Mouse (Mus musculus) left cerebral cortex, postnatal 25 days (tissue): ENCODE data around the gene Cpn1. TPM values are rescaled to one million over a fixed set of nuclear protein-coding genes. Genes with fewer than 3 reads are reported as not detected.

Experiments used
- DNase-seq, 2 experiments: peaks; one replicate each; pipeline ENCODE4 v3.0.0; 2022; ENCODE audit warnings: low spot score in 2 of 2, mixed read lengths in 1 of 2
- intact Hi-C: fragments of 180-260 bp; cut with DNase I; formaldehyde crosslinking; loops from one replicate; pipeline ENCODE4 v1.15.1; 2025
- total RNA-seq, 2 experiments: library from RNA; stranded (reverse); gene quantifications; 2 replicates each; pipeline ENCODE4 v1.2.3; 2021

The Cpn1 gene
- under 1 TPM; 0.18 to 0.43 TPM for total RNA-seq

- DNase-seq = no peak
- intact Hi-C loops = no loop called here
These were observed at the start of gene Cpn1 for GRCm38 (mm10) chr19:43986069-43986794. TSS of gene Cpn1 (minus strand) at chr19:43986556.

- intact Hi-C loops = no loop called here
- no peak for DNase-seq
These were observed 47.0 kb upstream of the Cpn1 start for GRCm38 (mm10) chr19:44033396-44033795.

GRCm38 (mm10) chr19:44032046-44032744 is 45.8 kb upstream of the Cpn1 start:
- intact Hi-C loops = no loop called here
- DNase-seq = no peak

GRCm38 (mm10) chr19:44030024-44030423 is 43.7 kb upstream of the Cpn1 start:
- intact Hi-C loops = no loop called here

GRCm38 (mm10) chr19:44028972-44029371 is 42.6 kb upstream of the Cpn1 start, which contains the start of gene Cyp2c23:
TSS of gene Cyp2c23 (minus strand) at chr19:44029208.
- no peak for DNase-seq
- intact Hi-C loops = no loop called here

More at GRCm38 (mm10) chr19:44030024-44030423, 43.7 kb upstream of the Cpn1 start:
- no peak for DNase-seq

GRCm38 (mm10) chr19:44026956-44027530 is 40.7 kb upstream of the Cpn1 start:
- intact Hi-C loops = no loop called here
- no peak for DNase-seq

- intact Hi-C loops = no loop called here
These were observed 38.7 kb upstream of the Cpn1 start for GRCm38 (mm10) chr19:44024921-44025585.

GRCm38 (mm10) chr19:44023066-44023465 is 36.7 kb upstream of the Cpn1 start:
- no peak for DNase-seq
- intact Hi-C loops = no loop called here

More at GRCm38 (mm10) chr19:44024921-44025585, 38.7 kb upstream of the Cpn1 start:
- DNase-seq = peak in 1 of 2 experiments; percentile 16

GRCm38 (mm10) chr19:44021502-44021901 is 35.1 kb upstream of the Cpn1 start:
- no peak for DNase-seq
- intact Hi-C loops = no loop called here

- intact Hi-C loops = no loop called here
These were observed 33.4 kb upstream of the Cpn1 start for GRCm38 (mm10) chr19:44019739-44020138.

GRCm38 (mm10) chr19:44013862-44014261 is 27.5 kb upstream of the Cpn1 start:
- no peak for DNase-seq

More at GRCm38 (mm10) chr19:44019739-44020138, 33.4 kb upstream of the Cpn1 start:
- no peak for DNase-seq

GRCm38 (mm10) chr19:44008784-44009183 is 22.4 kb upstream of the Cpn1 start:
- intact Hi-C loops = no loop called here
- peak in 1 of 2 experiments; percentile 6 for DNase-seq

More at GRCm38 (mm10) chr19:44013862-44014261, 27.5 kb upstream of the Cpn1 start:
- intact Hi-C loops = no loop called here

GRCm38 (mm10) chr19:44007186-44007585 is 20.8 kb upstream of the Cpn1 start:
- intact Hi-C loops = no loop called here

GRCm38 (mm10) chr19:44005025-44005424 is 18.7 kb upstream of the Cpn1 start:
- intact Hi-C loops = no loop called here
- DNase-seq = no peak

More at GRCm38 (mm10) chr19:44007186-44007585, 20.8 kb upstream of the Cpn1 start:
- DNase-seq = peak; percentile 31 to 81

GRCm38 (mm10) chr19:44004261-44004660 is 17.9 kb upstream of the Cpn1 start:
- no peak for DNase-seq
- intact Hi-C loops = no loop called here

GRCm38 (mm10) chr19:44000720-44001119 is 14.4 kb upstream of the Cpn1 start:
- intact Hi-C loops = no loop called here
- peak in 1 of 2 experiments; percentile 20 for DNase-seq

- intact Hi-C loops = no loop called here
- DNase-seq = no peak
These were observed 13.7 kb upstream of the Cpn1 start for GRCm38 (mm10) chr19:44000061-44000460.

- intact Hi-C loops = no loop called here
- DNase-seq = no peak
These were observed 12.6 kb upstream of the Cpn1 start for GRCm38 (mm10) chr19:43998802-43999527.

GRCm38 (mm10) chr19:43998101-43998500 is 11.7 kb upstream of the Cpn1 start:
- intact Hi-C loops = no loop called here
- peak; percentile 47 to 82 for DNase-seq
